Mouse (Mus musculus) spleen, adult 2 months (tissue): ENCODE data around the gene Sp8.

Source experiments
- CTCF ChIP-seq: fragments of 200-500 bp; IDR thresholded peaks from 2 replicates; pipeline ENCODE4 v1.5.1; 2011; ENCODE audit warnings: mild to moderate bottlenecking, inconsistent platforms; ENCODE audit not compliant: insufficient read depth, insufficient read length, insufficient replicate concordance; ENCODE audit errors: extremely low read depth
- POLR2A ChIP-seq: fragments of 200-500 bp; IDR thresholded peaks from 2 replicates; pipeline ENCODE4 v1.6.1; 2011; ENCODE audit warnings: low read depth, low read length, inconsistent platforms

DNA sequence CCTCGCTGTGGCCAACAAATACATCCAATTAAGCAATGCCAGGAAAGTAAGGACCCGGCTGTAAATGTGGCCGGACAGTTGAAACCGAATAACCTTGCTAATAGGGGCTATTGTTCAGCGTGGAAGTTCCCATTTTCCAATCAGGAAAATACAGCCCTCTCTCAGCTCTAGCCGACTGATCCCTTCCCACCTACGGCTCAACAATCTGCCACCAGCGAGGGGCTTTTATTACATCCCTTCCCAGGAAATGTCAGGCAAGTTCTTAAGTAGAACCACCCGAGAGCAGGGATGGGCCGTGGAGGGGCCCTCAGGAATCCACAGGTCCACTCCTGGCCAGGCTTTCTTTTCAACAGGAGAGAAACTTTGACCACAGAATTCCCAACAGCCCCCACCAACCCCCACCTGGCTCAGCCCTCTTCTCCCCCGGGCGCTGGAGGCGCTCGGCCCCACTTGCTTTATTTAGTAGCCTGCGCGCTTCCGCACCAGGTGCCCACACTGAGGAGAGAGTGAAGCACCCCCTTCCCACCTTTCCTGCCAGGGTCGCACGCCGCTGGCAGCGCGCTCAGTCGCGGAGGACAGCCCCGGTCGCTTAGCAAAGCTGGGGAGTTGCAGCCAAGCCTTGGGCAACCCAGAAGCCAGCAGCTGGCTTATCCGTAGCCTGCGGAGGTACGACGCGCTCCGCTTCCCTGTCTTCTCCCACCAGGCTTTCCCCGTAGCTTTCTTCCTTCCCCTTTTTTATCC lies 3.3 kb upstream of the Sp8 start:
- TF ChIP-seq POLR2A (no peak), CTCF (no peak)
